Mouse (Mus musculus): ENCODE data around the gene Nmrk2.

DNA sequence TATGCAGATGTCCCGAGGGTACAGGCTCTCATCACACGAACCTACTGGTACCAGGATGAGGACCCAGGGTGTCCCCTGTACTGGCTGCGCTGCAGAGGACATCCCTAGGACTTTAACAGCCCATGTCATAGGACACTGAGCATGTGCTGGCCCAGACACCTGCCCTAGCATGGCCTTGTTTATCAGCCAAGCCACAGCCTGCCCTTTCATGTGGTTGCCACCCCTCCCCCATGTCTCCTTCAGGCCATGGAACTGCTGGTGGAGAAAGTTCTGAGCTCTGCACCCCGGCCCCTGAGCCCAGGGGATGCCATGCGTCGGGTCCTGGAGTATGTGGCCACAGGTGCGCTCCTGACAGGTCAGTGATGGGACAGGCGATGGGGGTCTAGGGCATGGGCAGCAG lies 47.6 kb upstream of the Nmrk2 start:
- no peak for TF ChIP-seq POLR2A (IDR thresholded peaks at IDR 0.05; ENCODE audit: control insufficient read depth, low read depth, low read length)
- TF ChIP-seq CTCF (IDR thresholded peaks at IDR 0.05; ENCODE audit: control insufficient read depth, insufficient read depth, insufficient replicate concordance, low read depth, low read length) = no peak

All from testis, adult 2 months (tissue).